Comparison of ENCODE assay signal across 8 mouse cellular contexts in genomic region chrX:110814151-110814571, GRCm38 (mm10). TPM values are rescaled to one million over a fixed set of nuclear protein-coding genes. Genes with fewer than 3 reads are reported as not detected.
DNase-seq lines count a peak whose midpoint lies in the region; ATAC-seq lines count a peak whose summit lies in the region.

Gene Pou3f4 (plus strand): TSS chrX:110814280.

- H3K27ac ChIP-seq in forebrain, embryonic 13.5 days, result peak within 1 kb of the TSS; percentile 85
- H3K27ac ChIP-seq in midbrain, embryonic 16.5 days (ENCODE audit: low read length), result peak within 1 kb of the TSS; percentile 91

- 20% methylated on average over 20 of the region's 20 CpGs for WGBS in forebrain, embryonic 13.5 days
- WGBS in midbrain, embryonic 16.5 days, result 19% methylated on average over 20 of the region's 20 CpGs

- peak; percentile 93 for ATAC-seq in forebrain, embryonic 13.5 days
- peak; percentile 94 for ATAC-seq in midbrain, embryonic 16.5 days
- ATAC-seq in erythroid progenitor cell, adult 5-6 weeks (replicated peaks; ENCODE audit: low FRiP score, poor library complexity, severe bottlenecking), result no peak

- DNase-seq in ZHBTc4 (ENCODE audit: low read depth, low spot score), result peak; percentile 55
- DNase-seq in cerebellum, adult 11 months, result peak; percentile 12
- peak; percentile 24 for DNase-seq in hindlimb bud, embryonic 11.5 days (ENCODE audit: extremely low spot score, low read depth, low spot score)
- DNase-seq in left cerebral cortex, postnatal 14 days (ENCODE audit: low spot score in 2 of 2), result peak; percentile 83 to 84
- DNase-seq in yolk sac, embryonic 10.5 days (ENCODE audit: low spot score), result peak; percentile 35

- H3K4me3 ChIP-seq in forebrain, embryonic 13.5 days, result peak within 1 kb of the TSS; percentile 56
- peak within 1 kb of the TSS; percentile 50 for H3K4me3 ChIP-seq in midbrain, embryonic 16.5 days (ENCODE audit: low read depth, low read length)

- H3K4me1 ChIP-seq in forebrain, embryonic 13.5 days, result peaks cover 8% of the 10 kb centered on the region; the same call in 1 of the 2 replicates
- H3K4me1 ChIP-seq in midbrain, embryonic 16.5 days (ENCODE audit: control insufficient read depth, insufficient read depth, low read length), result no peaks in the 10 kb centered on the region

- H3K9ac ChIP-seq in forebrain, embryonic 13.5 days, result peak within 1 kb of the TSS; percentile 73
- H3K9ac ChIP-seq in midbrain, embryonic 16.5 days (ENCODE audit: low read depth, low read length), result peak within 1 kb of the TSS; percentile 74

- H3K36me3 ChIP-seq in forebrain, embryonic 13.5 days (ENCODE audit: poor library complexity, severe bottlenecking), result no peaks in the 10 kb centered on the region
- no peaks in the 10 kb centered on the region for H3K36me3 ChIP-seq in midbrain, embryonic 16.5 days (ENCODE audit: control insufficient read depth, insufficient read depth, low read length)

- no peaks in the 10 kb centered on the region for H3K9me3 ChIP-seq in forebrain, embryonic 13.5 days (replicated peaks)
- H3K9me3 ChIP-seq in midbrain, embryonic 16.5 days (replicated peaks; ENCODE audit: control insufficient read depth, low read length, poor library complexity, severe bottlenecking), result no peaks in the 10 kb centered on the region

- peak within 1 kb of the TSS; percentile 60 for H3K4me2 ChIP-seq in forebrain, embryonic 13.5 days
- H3K4me2 ChIP-seq in midbrain, embryonic 16.5 days (ENCODE audit: low read length), result peak within 1 kb of the TSS; percentile 40

- intact Hi-C loops in left cerebral cortex, postnatal 14 days (cut with DNase I), result no loop called here

- no peaks in the 10 kb centered on the region for H3K27me3 ChIP-seq in forebrain, embryonic 13.5 days
- no peaks in the 10 kb centered on the region for H3K27me3 ChIP-seq in midbrain, embryonic 16.5 days (ENCODE audit: control insufficient read depth, insufficient read depth, low read depth, low read length)

RNA-seq across cellular contexts. Expression of gene Pou3f4, which starts in this region (rescaled TPM):
- polyA plus RNA-seq in forebrain, embryonic 13.5 days (2015; fragmentation: Nextera tagmentation; extraction: Ambion mirVana), result 18.6 and 19.5 TPM in 2 replicates
- 1 to 10 TPM; 3.3 to 6.2 TPM for total RNA-seq in left cerebral cortex, postnatal 14 days (2021)
- 18.3 and 18.7 TPM in 2 replicates for polyA plus RNA-seq in midbrain, embryonic 16.5 days (2015; fragmentation: Nextera tagmentation; extraction: Ambion mirVana)
- not detected in 2 replicates for total RNA-seq in erythroid progenitor cell, adult 5-6 weeks (2015; ENCODE audit: low replicate concordance)
- total RNA-seq in erythroid progenitor cell, adult 5-6 weeks (2017; ENCODE audit: low replicate concordance), result not detected in 2 replicates

Comparison
In these comparisons a context has a peak if more than half of its experiments do, and no peak if none do; other contexts are left out.
1. RNA of gene Pou3f4 (total RNA-seq): 3.3 to 6.2 TPM in left cerebral cortex, postnatal 14 days; not detected in erythroid progenitor cell, adult 5-6 weeks; every median in the first group is over 4 times any median in the second.
2. DNase-seq: peak in every context shown above with its lines; median percentile 84 in left cerebral cortex, postnatal 14 days; 55 in ZHBTc4; 35 in yolk sac, embryonic 10.5 days; 24 in hindlimb bud, embryonic 11.5 days; 12 in cerebellum, adult 11 months.